Mouse (Mus musculus) fibroblast of lung, adult 2 months (primary cell): ENCODE measurements around the gene Trim41.

ENCODE experiments used
- DNase-seq: peaks from one replicate; pipeline ENCODE4 v3.0.0-alpha.2; 2011; ENCODE audit warnings: low read depth

Gene Trim41

DNA sequence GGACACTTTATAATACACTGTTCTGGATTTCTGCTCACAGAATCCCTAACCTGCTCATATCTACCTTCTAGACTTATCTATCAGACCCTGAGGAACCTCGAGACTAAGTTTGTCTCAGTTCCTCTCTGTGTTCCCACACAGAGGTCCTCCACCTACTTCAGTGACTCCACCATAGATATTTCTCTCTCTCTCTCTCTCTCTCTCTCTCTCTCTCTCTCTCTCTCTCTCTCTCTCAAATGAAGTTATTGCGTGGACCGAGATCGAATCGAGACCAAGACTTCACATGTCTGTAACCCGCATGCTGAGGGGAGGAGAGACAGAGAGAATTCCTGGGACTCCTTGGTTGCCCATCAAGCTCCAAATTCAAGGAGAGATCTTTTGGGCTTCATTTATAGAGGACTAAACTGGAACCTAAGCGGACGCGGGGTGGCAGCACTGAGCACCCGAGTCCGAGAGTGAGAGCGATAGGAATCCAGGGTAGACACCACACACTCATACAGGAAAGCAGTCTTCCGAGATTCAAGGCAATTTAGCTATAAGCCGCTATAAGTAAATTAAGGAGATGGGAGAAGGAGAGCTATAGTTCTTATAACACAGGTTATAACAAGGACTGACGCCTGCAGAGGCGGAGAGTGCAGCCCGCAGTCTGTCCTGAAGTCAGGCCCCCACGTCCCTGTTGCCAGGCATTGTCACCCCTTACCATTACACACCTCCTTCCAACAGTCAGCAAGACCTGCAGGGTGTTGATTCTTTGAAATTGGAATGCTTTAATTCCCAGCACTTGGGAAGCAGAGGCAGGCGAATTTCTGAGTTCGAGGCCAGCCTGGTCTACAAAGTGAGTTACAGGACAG, 27.0 kb downstream of the Trim41 start:
- peak; percentile 51 for DNase-seq

- DNase-seq = no peak
Observed at GRCm38 (mm10) chr11:48789215-48789614, 27.9 kb downstream of the Trim41 start.

GRCm38 (mm10) chr11:48788311-48789089, 28.7 kb downstream of the Trim41 start:
- peak; percentile 54 for DNase-seq

DNA sequence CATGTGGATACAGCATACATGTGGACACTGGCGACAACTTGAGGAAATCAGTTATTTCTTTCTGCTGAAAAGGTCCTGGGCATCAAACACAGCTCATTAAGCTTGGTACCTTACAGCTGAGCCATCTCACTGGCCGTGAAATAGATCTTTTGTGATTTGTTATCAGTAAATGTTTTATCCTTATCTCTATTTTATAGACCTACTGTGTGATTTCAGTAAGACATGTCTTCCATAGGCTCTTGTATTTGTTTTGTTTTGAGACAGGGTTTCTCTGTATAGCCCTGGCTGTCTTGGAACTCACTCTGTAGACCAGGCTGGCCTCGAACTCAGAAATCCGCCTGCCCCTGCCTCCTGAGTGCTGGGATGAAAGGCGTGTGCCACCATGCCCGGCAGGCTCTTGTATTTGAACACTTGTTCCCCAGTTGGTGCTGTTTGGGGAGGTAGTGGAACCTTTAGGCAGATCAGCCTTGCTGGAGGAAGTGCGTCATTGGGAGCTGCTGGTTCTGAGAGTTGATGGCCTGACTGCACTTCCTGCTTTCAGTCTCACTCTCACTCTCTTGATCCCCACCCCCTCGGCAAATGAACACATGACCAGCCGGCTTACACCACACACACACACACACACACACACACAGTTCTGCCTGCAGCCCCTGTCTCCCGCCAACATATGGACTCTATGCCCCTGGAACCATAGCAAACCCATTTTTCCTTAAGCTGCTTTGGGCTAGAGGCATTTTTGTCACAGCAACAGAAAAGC, 29.5 kb downstream of the Trim41 start:
- DNase-seq = no peak

GRCm38 (mm10) chr11:48782243-48782642, 34.9 kb downstream of the Trim41 start:
- DNase-seq = no peak

DNA sequence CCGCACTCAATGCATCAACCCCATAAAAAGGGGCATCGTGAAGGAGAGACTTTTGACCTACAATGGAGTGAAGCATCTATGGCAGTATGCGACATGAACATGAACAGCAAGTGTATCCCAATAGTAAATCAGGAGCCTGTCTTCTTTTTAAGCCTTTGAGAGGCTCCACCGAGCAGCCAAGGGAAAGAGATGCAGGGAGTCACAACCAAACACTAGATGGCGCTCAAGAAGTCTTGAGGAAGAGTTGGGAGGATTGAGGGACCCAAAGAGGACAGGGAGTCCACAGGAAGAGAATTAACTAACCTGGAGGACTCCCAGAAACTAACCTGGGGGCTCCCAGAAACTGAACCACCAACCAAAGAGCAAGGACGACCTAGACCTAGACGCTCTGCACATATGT, 37.7 kb downstream of the Trim41 start:
- DNase-seq = no peak

- DNase-seq = no peak
Observed at GRCm38 (mm10) chr11:48777303-48777702, 39.9 kb downstream of the Trim41 start.

DNA sequence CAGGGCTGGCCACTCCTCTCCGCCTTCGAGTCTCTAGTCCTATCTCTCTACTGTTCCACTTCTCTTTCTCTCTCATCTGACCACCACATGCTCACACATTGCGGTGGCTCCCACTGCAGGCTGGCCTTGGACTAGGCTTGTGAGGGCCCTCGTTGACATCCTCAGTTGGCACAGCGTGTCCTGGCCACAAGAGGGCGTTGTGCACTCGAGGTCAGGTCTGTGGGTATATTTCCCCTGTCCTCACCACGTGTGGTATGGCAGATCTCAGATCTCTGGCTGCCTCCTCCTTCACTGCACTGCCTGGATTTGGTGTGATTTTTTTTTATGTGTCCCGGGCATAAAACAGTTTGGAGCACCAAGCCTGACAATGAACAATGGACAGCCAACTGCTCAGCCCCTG, 40.5 kb downstream of the Trim41 start:
- DNase-seq = no peak

- no peak for DNase-seq
Observed at GRCm38 (mm10) chr11:48775483-48775882, 41.7 kb downstream of the Trim41 start.

DNA sequence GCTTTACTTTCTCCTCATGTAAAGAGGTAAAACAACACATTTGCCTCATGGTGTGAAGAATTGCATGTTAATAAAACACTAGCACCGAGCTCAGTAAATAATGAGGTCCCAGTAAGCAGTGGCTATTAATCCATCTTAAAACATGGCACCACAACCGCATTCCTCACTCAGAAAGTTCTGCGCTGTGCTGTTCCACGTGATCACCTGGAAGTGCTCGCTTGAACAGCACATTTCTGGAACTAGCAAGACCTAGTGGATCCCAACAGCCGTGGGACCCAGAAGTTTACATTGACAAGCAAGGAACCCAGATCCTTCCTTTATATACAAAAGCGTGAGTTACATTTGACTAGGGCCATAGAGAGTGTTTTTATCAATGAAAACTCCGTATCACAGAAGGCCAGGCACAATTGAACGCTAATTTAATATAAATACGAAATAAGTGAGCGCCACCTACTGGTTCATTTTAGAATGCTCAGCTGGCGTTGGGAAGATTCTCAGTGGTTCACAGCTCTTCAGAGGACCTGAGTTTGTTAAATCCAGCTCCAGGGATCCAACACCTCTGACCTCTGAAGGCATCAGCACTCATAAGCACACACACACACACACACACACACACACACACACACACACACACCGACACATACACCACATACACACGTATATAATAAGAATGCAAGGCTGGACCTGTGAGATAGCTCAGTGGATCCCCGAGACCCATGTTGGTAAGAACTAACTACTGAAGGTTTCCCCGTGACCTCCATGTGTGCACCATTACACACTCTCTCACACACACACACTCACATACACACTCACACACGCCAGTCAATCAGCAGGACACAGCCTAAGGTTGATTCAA, 42.5 kb downstream of the Trim41 start:
- no peak for DNase-seq

GRCm38 (mm10) chr11:48771691-48772090, 45.5 kb downstream of the Trim41 start:
- peak; percentile 38 for DNase-seq

- no peak for DNase-seq
Observed at GRCm38 (mm10) chr11:48767195-48767876, 49.8 kb downstream of the Trim41 start.

DNA sequence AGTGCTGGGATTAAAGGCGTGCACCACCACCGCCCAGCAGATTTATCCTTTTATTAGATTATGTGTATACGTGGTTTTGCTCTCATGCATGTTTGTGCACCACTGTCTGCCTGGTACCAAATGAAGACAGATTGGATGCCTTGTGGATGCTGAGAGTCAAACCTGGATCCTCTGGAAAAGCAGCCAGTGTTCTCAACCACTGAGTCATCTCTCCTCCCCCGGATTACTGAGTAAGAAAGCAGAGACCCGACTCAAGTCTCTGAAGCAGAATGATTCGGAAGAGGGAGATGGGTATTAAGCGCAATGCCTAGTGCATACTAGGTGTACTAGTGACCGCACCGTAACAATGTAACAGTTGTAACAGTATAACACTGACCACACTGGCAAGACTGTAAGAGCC, 53.0 kb downstream of the Trim41 start:
- DNase-seq = no peak

- no peak for DNase-seq
Observed at GRCm38 (mm10) chr11:48759021-48759420, 58.1 kb downstream of the Trim41 start.
